Mouse (Mus musculus) bone marrow macrophage, adult 2 months (primary cell): ENCODE data around the gene Lhx1.

ENCODE experiments used
- CTCF ChIP-seq: IDR thresholded peaks from 2 replicates; pipeline ENCODE4 v1.5.1; 2012; ENCODE audit warnings: low read depth, mild to moderate bottlenecking, low read length, moderate library complexity
- POLR2A ChIP-seq: IDR thresholded peaks from 2 replicates; pipeline ENCODE4 v1.6.1; 2012; ENCODE audit warnings: mild to moderate bottlenecking, low read depth, low read length, borderline replicate concordance

DNA sequence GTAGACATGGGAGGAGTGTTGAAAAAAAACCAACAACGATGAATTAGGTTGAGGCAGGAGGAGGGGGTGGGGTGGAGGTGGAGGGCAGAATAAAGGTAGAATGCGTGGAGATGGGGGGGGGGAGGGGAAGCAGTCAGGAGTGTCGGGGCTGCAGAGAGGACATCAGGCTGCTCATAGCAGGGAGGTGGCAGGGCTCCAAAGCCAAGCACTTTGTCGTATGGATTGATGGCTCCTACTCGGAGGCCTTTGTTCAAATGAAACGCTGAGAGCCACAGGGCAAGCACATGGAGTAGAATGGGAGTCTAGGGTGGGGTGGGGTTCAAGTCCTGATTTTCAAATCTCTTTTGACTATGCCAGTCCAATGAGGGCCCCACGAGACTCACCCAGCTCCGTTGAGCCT, 41.4 kb upstream of the Lhx1 start:
- TF ChIP-seq CTCF (no peak), POLR2A (no peak)
